Mouse (Mus musculus): Measurements from ENCODE around the gene Tmem235. TPM values are rescaled to one million over a fixed set of nuclear protein-coding genes. Genes with fewer than 3 reads are reported as not detected.
"Not testable (repeated sequence)": the region's sequence is repeated elsewhere in the genome, so short reads cannot be mapped to it uniquely, and the experiment has no call there.

Tmem235 gene
- polyA plus RNA-seq, 1 experiment from 2014 or later = not detected

DNA sequence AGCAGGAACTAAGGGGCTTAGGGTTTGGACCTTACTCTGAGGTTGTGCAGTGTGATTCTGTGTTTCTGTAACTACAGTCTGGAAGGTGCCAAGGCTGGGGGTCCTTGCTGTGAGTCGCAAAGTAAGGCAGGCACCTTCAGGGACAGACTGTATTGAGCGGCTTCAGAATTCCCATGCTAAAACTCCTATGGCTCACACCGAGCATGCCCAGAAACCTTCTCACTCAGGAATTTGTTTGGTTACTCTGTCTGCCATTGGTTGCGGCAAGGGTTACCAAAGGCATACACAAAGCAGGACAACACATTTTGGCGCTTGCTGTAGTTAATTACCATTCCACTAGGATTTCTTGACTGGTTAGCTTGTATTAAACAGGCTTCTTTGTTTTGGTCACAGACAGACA is 34.4 kb upstream of the Tmem235 start:
- H3K36me3 ChIP-seq (replicated peaks) = peaks cover 32% of the 10 kb centered on the region
- no peaks in the 10 kb centered on the region for H3K27me3 ChIP-seq (ENCODE audit: poor library complexity, severe bottlenecking)
- peaks cover 71% of the 10 kb centered on the region for H3K4me1 ChIP-seq
- peak overlapping the region; percentile 98 for H3K27ac ChIP-seq
- no peaks in the 10 kb centered on the region for H3K9me3 ChIP-seq
- H3K4me3 ChIP-seq = peak overlapping the region; percentile 80
- WGBS = 18% methylated on average over 5 of the region's 5 CpGs
- peak; percentile 48 for DNase-seq (ENCODE audit: extremely low spot score, low spot score)

DNA sequence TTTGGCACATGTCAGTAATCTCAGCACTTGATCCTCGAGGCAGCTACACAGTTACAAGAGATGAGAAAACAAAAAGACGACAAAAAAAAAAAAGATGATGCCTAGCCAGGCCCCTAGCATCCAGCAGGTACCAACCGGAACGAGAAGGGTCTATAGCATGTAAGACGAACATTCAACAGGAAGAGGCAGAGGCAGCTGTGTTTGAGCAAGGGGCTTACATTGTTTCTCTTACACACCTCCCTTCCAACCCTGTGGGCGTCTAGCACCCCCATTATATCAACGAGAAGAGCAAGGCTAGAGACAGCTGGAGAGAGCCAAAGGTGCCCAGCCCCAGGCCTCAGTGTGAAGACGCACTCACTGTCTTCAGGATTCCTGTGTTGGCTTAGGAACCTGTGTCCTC is 33.6 kb upstream of the Tmem235 start:
- DNase-seq (ENCODE audit: extremely low spot score, low spot score) = no peak
- Histone ChIP-seq H3K36me3 (replicated peaks) (peaks cover 24% of the 10 kb centered on the region), H3K27ac (peak overlapping the region; percentile 98), H3K4me3 (peak overlapping the region; percentile 80), H3K27me3 (ENCODE audit: poor library complexity, severe bottlenecking) (no peaks in the 10 kb centered on the region), H3K4me1 (peaks cover 74% of the 10 kb centered on the region), H3K9me3 (no peaks in the 10 kb centered on the region)
- 76% methylated on average over 8 of the region's 8 CpGs for WGBS

DNA sequence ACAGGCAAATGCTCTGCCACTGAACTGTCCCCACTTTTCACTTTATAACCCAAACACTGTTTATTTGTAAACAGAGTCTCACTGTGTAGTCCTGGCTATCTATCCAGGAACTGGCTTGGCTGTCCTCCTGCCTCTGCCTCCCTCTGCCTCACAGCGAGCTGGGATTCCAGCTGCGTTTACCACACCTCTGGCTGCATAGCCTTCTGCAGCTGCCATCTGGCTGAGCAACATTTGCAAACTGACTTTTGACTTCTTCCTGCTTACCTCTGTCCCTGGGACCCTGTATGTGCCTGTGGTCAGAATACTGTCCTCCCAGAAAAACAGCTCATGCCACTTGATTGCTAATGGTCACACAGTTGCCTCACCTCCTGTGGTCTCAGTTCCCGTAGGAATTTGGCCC is 33.2 kb upstream of the Tmem235 start:
- Histone ChIP-seq H3K27ac (0 out of 2 replicates have a peak overlapping the region, but pooled peaks have one; percentile 33), H3K4me1 (peaks cover 77% of the 10 kb centered on the region), H3K4me3 (no peak overlapping the region), H3K36me3 (replicated peaks) (peaks cover 19% of the 10 kb centered on the region), H3K27me3 (ENCODE audit: poor library complexity, severe bottlenecking) (no peaks in the 10 kb centered on the region), H3K9me3 (no peaks in the 10 kb centered on the region)
- 81% methylated on average over 3 of the region's 3 CpGs for WGBS
- DNase-seq (ENCODE audit: extremely low spot score, low spot score) = no peak

DNA sequence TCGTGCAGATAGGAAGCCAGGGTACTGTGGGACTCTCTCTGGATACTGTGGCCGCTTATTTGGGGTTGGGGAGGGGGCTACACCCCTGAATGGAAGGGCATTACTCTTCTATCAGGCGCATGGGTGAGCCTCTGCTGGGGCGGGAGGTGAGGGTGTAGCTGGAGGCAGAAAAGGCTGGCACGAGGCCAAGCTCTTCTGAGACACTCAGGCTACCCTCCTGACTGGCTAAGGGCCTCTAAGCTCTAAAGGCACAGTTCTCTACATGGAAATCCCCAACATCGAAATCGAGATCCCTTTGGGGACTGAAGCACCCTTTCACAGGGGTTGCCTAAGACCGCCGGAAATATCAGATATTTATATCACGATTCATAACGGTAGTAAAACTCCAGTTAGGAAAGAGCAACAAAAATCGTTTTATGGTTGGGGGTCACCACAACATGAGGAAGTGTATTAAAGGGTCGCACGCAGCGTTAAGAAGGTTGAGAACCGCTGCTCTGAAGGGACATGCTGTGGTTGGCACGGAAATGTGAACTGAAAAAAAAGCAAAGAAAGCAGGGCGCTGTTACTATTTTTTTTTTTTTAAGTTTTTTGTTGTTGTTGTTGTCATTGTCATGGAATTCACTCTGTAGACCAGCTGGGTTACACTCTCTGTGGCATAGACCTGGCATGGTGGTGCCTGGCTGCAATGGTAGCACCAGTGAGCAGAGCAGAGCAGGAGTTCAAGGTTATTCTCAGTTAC is 32.2 kb upstream of the Tmem235 start:
- DNase-seq (ENCODE audit: extremely low spot score, low spot score) = no peak
- Histone ChIP-seq H3K27ac (0 out of 2 replicates have a peak overlapping the region, but pooled peaks have one; percentile 33), H3K9me3 (no peaks in the 10 kb centered on the region), H3K4me1 (peaks cover 74% of the 10 kb centered on the region), H3K36me3 (replicated peaks) (peaks cover 10% of the 10 kb centered on the region), H3K4me3 (no peak overlapping the region), H3K27me3 (ENCODE audit: poor library complexity, severe bottlenecking) (no peaks in the 10 kb centered on the region)
- WGBS = 91% methylated on average over 18 of the region's 18 CpGs

DNA sequence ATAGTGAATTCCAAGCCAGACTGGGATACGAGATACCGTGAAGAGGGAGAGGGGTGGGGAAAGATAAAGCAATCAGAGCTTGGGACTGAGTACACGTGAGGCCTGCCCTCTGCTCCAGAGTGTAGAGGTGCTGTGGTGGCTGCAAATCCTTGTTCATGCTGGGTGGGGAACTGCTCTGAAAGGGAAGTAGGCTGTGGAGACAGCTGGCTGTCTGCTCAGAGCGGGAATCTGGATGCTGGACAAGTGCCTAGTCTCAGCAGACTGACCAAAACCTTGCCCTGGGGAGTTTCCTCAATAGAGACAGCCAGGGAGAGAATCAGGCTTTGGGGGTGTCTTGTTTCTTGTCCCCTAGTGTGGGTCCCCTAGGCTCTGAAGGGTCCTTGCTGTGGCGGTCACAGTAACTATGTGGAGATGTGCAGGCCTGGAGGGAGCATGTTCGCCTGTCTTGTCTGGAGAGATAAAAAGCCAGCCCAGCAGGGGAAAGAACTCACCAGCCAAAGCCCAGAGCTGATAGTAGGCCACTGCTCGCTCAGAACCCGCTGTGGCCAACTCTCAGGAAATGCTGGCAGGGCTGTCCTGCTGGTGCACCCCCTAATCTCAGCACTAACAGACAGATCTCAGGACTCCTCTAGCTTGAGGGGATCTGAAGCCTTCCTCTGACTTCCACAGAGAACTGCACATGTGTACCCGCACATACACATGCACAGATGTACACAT is 31.5 kb upstream of the Tmem235 start:
- 62% methylated on average over 9 of the region's 9 CpGs for WGBS
- Histone ChIP-seq H3K36me3 (replicated peaks) (peaks cover 3% of the 10 kb centered on the region), H3K9me3 (no peaks in the 10 kb centered on the region), H3K4me1 (peaks cover 66% of the 10 kb centered on the region), H3K27ac (peak overlapping the region; percentile 22; the same call in 1 of the 2 replicates), H3K4me3 (no peak overlapping the region), H3K27me3 (ENCODE audit: poor library complexity, severe bottlenecking) (no peaks in the 10 kb centered on the region)
- no peak for DNase-seq (ENCODE audit: extremely low spot score, low spot score)

DNA sequence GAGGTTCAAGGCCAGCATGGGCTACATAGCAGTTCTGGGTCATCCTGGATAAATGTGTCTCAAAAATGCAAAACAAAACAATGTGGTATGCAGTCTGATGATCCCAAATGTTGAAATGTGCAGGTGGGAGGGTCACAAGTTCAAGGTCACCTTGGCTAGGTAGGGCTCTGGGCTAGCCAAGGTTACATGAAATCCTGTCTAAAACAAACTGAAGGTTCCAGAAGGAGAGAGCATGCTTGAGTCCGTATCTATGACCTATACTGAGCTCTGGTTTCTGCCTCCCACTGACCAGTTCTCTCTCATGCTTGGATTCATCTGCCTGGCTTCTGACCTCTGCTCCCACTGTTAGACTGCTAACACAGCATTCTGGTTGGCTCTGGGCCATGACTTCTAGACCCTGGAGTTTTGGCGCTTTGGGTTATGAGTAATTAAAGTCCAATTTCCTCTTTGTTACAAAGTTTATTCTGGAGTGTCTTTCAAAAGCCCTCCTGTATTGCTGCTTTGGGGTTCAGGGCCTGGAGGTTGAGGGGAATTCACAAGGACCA is 30.8 kb upstream of the Tmem235 start:
- no peaks in the 10 kb centered on the region for H3K27me3 ChIP-seq (ENCODE audit: poor library complexity, severe bottlenecking)
- H3K27ac ChIP-seq = no peak overlapping the region
- no peaks in the 10 kb centered on the region for H3K36me3 ChIP-seq (replicated peaks)
- no peaks in the 10 kb centered on the region for H3K9me3 ChIP-seq
- no peak overlapping the region for H3K4me3 ChIP-seq
- H3K4me1 ChIP-seq = peaks cover 59% of the 10 kb centered on the region
- 82% methylated on average over 2 of the region's 2 CpGs for WGBS
- DNase-seq (ENCODE audit: extremely low spot score, low spot score) = no peak

DNA sequence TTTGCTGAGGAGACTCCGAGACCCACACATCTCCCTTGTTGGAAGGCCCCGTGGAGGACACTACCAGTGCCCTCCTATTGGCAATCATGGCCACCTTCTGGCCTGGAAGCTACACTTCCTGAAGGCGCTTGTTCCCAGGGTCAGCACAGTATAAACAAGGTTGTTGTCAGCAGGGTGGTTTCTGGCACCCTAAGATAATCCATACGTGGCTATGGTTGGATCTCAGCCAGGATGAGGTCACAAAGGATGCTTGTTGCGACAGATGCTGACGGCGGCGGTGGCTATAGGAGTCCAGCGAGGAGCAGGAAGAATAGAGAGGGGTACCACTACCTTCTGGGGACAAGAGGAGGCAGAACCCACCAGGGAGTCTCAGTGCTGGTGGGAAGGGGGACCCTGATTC is 30.2 kb upstream of the Tmem235 start:
- no peak for DNase-seq (ENCODE audit: extremely low spot score, low spot score)
- peaks cover 53% of the 10 kb centered on the region for H3K4me1 ChIP-seq
- H3K4me3 ChIP-seq = no peak overlapping the region
- no peaks in the 10 kb centered on the region for H3K36me3 ChIP-seq (replicated peaks)
- H3K9me3 ChIP-seq = no peaks in the 10 kb centered on the region
- H3K27ac ChIP-seq = no peak overlapping the region
- WGBS = 91% methylated on average over 9 of the region's 9 CpGs
- no peaks in the 10 kb centered on the region for H3K27me3 ChIP-seq (ENCODE audit: poor library complexity, severe bottlenecking)

DNA sequence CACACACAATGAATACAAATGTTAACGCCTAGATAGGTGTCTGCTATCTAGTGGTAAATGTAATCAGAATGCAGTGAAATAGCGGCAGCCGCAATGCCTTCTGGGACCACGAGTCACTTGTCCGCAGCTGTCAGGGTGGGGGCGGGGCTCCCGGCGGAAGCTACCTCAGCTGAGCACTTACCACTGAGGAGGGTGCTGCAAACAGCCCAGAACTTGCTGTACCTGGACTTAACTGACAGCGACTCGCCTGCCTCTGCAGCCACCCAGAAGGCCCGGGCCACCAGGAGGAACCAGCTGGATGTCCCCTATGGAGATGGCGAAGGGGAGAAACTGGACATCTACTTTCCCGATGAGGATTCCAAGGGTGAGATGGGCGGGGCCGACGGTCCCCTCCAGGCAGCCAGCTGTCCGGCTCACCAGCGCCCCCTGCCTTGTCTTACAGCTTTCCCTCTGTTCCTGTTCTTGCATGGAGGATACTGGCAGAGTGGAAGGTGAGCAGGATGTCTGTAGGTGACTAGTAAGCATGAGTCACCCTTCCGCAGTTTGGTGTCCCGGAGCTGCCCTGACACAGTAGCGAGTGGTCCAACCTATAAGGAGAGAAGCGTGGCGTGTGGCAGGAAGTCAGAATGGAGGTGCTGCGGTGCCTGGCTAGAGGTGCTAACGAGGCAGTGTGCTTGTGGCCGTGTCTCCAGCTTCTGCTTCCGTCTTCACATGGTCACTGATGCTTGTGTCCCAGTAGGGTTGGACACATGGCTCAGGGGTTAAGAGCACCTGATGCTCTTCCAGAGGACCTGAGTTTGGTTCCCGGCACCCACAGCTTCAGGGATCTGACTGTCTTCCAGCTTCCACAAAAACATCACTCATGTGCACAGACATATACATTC is 28.2 kb upstream of the Tmem235 start:
- Histone ChIP-seq H3K4me3 (peak overlapping the region; percentile 54), H3K27me3 (ENCODE audit: poor library complexity, severe bottlenecking) (no peaks in the 10 kb centered on the region), H3K9me3 (no peaks in the 10 kb centered on the region), H3K4me1 (peaks cover 42% of the 10 kb centered on the region), H3K36me3 (replicated peaks) (no peaks in the 10 kb centered on the region), H3K27ac (peak overlapping the region; percentile 68)
- peak; percentile 84 for DNase-seq (ENCODE audit: extremely low spot score, low spot score)
- WGBS = 17% methylated on average over 28 of the region's 28 CpGs

DNA sequence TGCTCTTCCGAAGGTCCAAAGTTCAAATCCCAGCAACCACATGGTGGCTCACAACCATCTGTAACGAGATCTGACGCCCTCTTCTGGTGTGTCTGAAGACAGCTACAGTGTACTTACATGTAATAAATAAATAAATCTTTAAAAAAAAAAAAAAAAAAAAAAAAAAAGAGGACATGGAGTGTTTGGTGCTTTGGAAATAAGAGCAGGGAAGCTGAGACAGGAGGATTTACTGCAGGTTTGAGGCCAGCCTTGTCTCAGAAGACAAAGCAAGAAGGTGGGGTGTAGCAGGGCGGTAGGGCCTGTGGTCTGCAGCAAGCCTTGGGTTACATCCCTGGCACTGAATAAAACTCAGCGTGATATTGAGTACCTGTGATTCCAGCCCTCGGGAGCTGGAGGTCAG is 27.0 kb upstream of the Tmem235 start:
- not testable (repeated sequence) for H3K27ac ChIP-seq; H3K36me3 ChIP-seq (replicated peaks); H3K9me3 ChIP-seq; H3K27me3 ChIP-seq (ENCODE audit: poor library complexity, severe bottlenecking); DNase-seq (ENCODE audit: extremely low spot score, low spot score); H3K4me3 ChIP-seq
- whole genome bisulfite sequencing = 94% methylated on average over 5 of the region's 6 CpGs
- H3K4me1 ChIP-seq = peaks cover 31% of the 10 kb centered on the region

- no peak for DNase-seq (ENCODE audit: extremely low spot score, low spot score)
- Histone ChIP-seq H3K9me3 (no peaks in the 10 kb centered on the region), H3K4me3 (no peak overlapping the region), H3K27ac (no peak overlapping the region), H3K4me1 (peaks cover 26% of the 10 kb centered on the region), H3K27me3 (ENCODE audit: poor library complexity, severe bottlenecking) (no peaks in the 10 kb centered on the region), H3K36me3 (replicated peaks) (no peaks in the 10 kb centered on the region)
- WGBS = 93% methylated on average over 8 of the region's 8 CpGs
Measured at GRCm38 (mm10) chr11:117834086-117834485, 26.5 kb upstream of the Tmem235 start.

GRCm38 (mm10) chr11:117836306-117836705 is 24.2 kb upstream of the Tmem235 start:
- H3K4me1 ChIP-seq = peaks cover 21% of the 10 kb centered on the region
- no peak for DNase-seq (ENCODE audit: extremely low spot score, low spot score)
- H3K9me3 ChIP-seq = no peaks in the 10 kb centered on the region
- H3K27me3 ChIP-seq (ENCODE audit: poor library complexity, severe bottlenecking) = no peaks in the 10 kb centered on the region
- H3K4me3 ChIP-seq = peak overlapping the region; percentile 30
- H3K36me3 ChIP-seq (replicated peaks) = no peaks in the 10 kb centered on the region
- H3K27ac ChIP-seq = no peak overlapping the region
- 34% methylated on average over 13 of the region's 13 CpGs for WGBS

DNA sequence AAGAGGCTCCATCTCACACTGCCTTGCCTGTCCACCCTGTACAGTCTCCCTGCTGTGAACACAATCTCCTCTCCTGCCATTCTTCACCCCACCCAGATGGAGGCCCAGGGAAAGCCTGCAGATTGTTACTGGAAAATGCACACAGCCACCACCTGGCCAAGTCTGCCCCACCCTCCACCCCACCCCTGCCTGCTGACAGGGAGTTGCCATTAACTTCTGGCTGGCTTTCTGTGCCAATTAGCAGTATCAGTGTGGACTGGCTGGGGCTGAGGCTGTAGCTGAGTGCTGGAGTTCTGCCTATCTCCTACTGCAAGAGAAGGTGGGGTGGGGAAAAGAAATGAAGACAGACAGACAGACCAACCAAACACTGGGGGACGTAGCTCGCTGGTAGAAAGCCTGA is 22.0 kb upstream of the Tmem235 start:
- Histone ChIP-seq H3K4me1 (peaks cover 9% of the 10 kb centered on the region), H3K36me3 (replicated peaks) (no peaks in the 10 kb centered on the region), H3K27me3 (ENCODE audit: poor library complexity, severe bottlenecking) (no peaks in the 10 kb centered on the region), H3K4me3 (no peak overlapping the region), H3K27ac (no peak overlapping the region; the same call in 1 of the 2 replicates), H3K9me3 (no peaks in the 10 kb centered on the region)
- WGBS = 61% methylated on average over 2 of the region's 2 CpGs
- DNase-seq (ENCODE audit: extremely low spot score, low spot score) = no peak
